ENCODE assay signal across 8 mouse cellular contexts in the genomic region with DNA sequence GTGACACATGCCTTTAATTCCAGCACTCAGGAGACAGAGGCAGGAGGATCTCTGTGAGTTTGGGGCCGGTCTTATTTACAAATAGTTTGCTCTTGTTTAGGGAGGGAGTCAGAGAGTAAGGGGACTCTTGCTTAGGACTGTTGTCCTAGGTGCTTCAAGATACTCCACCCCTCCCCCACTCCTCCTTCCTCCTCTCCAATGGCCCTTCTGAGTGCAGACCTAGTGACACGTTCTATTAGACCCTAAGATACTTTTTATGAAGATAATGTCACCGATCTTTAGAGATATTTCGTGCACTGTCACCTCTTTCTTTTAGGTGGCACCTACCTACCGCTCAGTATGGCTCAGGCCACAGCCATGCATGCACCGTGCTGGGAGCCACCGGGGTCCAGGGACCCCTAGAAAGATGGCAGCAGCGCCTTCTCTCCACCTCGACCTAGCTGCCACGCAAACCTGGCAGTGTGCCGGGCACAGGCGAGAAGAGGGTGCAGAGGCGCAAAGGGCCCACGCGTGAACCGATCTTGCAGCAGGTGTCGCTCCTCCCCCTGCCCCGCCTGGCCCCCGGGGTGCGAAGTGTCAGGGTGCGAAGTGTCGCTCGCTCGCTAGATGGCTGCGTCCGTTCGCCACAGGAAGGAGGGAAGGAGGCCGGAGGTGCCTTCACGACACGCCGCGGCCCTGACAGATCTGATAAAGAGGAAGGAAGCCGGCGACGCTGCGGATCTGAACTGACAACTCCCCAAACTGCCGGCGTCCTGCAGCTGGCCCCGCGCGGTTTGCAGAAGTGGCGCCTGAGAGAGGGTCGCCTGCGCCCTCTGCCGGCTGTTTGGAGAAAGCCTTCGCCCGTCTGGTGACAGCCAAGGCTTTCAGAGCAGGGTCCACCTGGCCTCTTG.
A peak's percentile ranks its signal among the peaks of the same experiment; 100 is the strongest.
DNase-seq lines count a peak whose midpoint lies in the region; ATAC-seq and TF ChIP-seq lines count a peak whose summit lies in the region.

No protein-coding gene starts in this region.

- peak overlapping the region; percentile 41 for H3K4me3 ChIP-seq in hindbrain, embryonic 16.5 days (ENCODE audit: low read length)

- H3K4me2 ChIP-seq in hindbrain, embryonic 16.5 days (ENCODE audit: low read length), result peak overlapping the region; percentile 81

- no peak for ATAC-seq in Patski
- peak; percentile 54; the same call in 1 of the 2 replicates for ATAC-seq in hindbrain, embryonic 16.5 days

- peaks cover 7% of the 10 kb centered on the region for H3K4me1 ChIP-seq in hindbrain, embryonic 16.5 days (ENCODE audit: control insufficient read depth, insufficient read depth, low read depth, low read length)

- POLR2A ChIA-PET in Patski (lab: Charles Lee), result interaction anchor here (1.0 kb wide), 1 partner anchor 108 kb away, joined by 3 read pairs; no protein-coding TSS in a partner anchor

- H3K36me3 ChIP-seq in hindbrain, embryonic 16.5 days (ENCODE audit: control insufficient read depth, insufficient read depth, low read length), result no peaks in the 10 kb centered on the region

- H3K27ac ChIP-seq in hindbrain, embryonic 16.5 days (ENCODE audit: low read depth, low read length), result no peak overlapping the region

- no peaks in the 10 kb centered on the region for H3K9me3 ChIP-seq in hindbrain, embryonic 16.5 days (ENCODE audit: control insufficient read depth, low read length)

- no peaks in the 10 kb centered on the region for H3K27me3 ChIP-seq in Patski
- H3K27me3 ChIP-seq in hindbrain, embryonic 16.5 days (replicated peaks; ENCODE audit: control insufficient read depth, insufficient read depth, low read length), result peaks cover 12% of the 10 kb centered on the region

- in situ Hi-C loops in Patski (cut with MboI; ENCODE audit: low pct_unique_long_range_greater_than_20kb), result loop anchor here (5.0 kb wide), 2 partner anchors 189 to 259 kb away; no protein-coding TSS in a partner anchor

- peak; percentile 97 for TF ChIP-seq CTCF in Patski (IDR thresholded peaks at IDR 0.05)

- H3K9ac ChIP-seq in hindbrain, embryonic 16.5 days (ENCODE audit: low read depth, low read length), result peak overlapping the region; percentile 50

- CTCF ChIA-PET in Patski (lab: Charles Lee), result interaction anchor here (1.5 to 1.7 kb wide), 2 partner anchors 16 to 243 kb away, joined by 3 to 4 read pairs; no protein-coding TSS in a partner anchor

- 1% methylated on average over 47 of the region's 47 CpGs for WGBS in hindbrain, embryonic 16.5 days

- no peak for DNase-seq in Patski (ENCODE audit: low read depth, low spot score)
- DNase-seq in cerebellum, postnatal 25 days, result peak; percentile 74 to 85
- peak; percentile 76 for DNase-seq in gastrocnemius, adult 18-20 months (ENCODE audit: low spot score)
- peak; percentile 54 for DNase-seq in left cerebral cortex, adult 11 months (ENCODE audit: low spot score)
- peak; percentile 92 to 93 for DNase-seq in lung, postnatal 4 days
- DNase-seq in retina, postnatal 7 days (ENCODE audit: low read depth, low spot score), result peak; percentile 74
- peak; percentile 62 for DNase-seq in urinary bladder, adult 2 months (ENCODE audit: low spot score)
